Mouse (Mus musculus): ENCODE data around the gene Nfx1. TPM values are rescaled to one million over a fixed set of nuclear protein-coding genes. Genes with fewer than 3 reads are reported as not detected.

Nfx1 gene
- polyA plus RNA-seq, 1 experiment from 2014 or later, result 19.4 TPM

DNA sequence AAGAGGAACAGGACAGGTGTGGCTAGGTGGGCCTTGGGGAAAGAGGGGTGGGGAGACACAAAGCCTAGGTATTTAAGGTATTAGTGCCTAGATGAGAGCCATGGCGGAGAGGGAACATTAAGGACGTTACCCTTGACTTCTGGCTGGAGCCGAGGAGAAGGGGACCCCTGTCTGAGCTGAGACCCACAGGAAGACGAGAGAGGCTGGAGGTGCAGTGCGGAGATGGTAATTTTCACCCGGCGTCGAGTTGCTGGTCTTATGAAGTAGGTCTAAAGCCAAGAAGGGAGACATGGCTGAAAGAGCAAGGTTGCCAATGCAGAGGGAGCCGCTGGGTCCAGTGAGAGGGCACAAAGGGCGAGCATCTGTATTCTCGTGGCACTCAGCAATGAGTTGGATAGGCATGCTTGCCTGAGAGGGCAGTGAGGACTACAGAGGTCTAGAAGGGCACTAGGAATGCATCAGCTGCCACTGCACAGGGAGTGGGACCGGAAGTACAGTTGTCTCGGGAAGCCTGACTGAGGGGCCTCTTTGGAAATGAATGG is 75.6 kb downstream of the Nfx1 start:
- no peaks in the 10 kb centered on the region for H3K27me3 ChIP-seq (ENCODE audit: insufficient read depth, low read length)
- H3K4me2 ChIP-seq (ENCODE audit: low read depth, low read length), result no peak overlapping the region
- DNase-seq (no peak), ATAC-seq (no peak)
- TF ChIP-seq EP300 (IDR thresholded peaks at IDR 0.05; ENCODE audit: low read depth) (no peak), CTCF (IDR thresholded peaks at IDR 0.05; ENCODE audit: low read depth) (no peak)
- H3K36me3 ChIP-seq (replicated peaks; ENCODE audit: insufficient read depth, low read length), result no peaks in the 10 kb centered on the region
- no peak overlapping the region for H3K4me3 ChIP-seq (ENCODE audit: low read depth, low read length)
- no peak overlapping the region for H3K9ac ChIP-seq (replicated peaks)
- H3K9me3 ChIP-seq (ENCODE audit: low read length), result no peaks in the 10 kb centered on the region
- peaks cover 7% of the 10 kb centered on the region for H3K4me1 ChIP-seq (ENCODE audit: insufficient read depth)
- WGBS (ENCODE audit: insufficient replicate concordance), result 65% methylated on average over 13 of the region's 13 CpGs
- no peak overlapping the region for H3K27ac ChIP-seq (ENCODE audit: low read depth)

DNA sequence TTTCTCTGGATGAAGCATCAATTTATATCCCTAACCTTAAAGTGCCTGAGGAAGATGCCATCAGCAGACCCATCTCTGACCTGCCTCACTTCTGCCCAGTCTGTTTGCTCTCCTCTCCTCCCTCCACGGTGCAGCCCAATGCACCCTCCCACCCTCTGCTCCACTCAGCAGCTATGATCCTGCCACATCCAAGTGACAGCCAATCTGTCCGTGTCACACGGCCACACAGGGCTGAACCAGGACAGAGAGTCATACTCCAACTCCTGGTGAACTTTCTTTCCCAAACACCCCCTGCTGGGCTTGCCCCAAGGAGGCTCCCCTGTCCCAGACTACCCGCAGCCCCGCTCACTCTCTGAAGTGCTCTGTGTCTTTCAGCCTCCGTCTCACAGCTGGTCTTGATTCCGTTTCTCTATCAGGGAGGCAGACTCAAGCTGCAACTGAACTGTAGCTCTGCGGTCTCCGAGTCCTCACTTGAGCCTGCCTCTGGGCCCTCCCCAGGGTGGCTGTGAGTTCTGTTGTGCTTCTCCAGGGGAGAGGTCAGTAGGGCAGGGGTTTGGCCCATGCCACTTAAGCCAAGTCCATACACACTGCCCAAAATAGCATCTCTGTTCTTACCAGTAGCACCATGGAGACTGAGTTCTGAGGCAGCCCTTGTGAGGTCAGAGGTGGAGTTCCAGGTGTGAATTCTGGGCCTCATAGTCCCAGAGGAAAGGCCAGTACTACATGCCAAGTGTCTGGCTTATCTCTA is 77.0 kb downstream of the Nfx1 start, which contains the start of gene Aqp7:
TSS of gene Aqp7 (minus strand) at position 616 of the 748 bp plus-strand sequence.
- H3K4me1 ChIP-seq (ENCODE audit: insufficient read depth), result peaks cover 7% of the 10 kb centered on the region
- H3K9ac ChIP-seq (replicated peaks), result no peak within 1 kb of the TSS
- H3K9me3 ChIP-seq (ENCODE audit: low read length), result no peaks in the 10 kb centered on the region
- DNase-seq (peak; percentile 36), ATAC-seq (peak; percentile 83)
- no peak within 1 kb of the TSS for H3K27ac ChIP-seq (ENCODE audit: low read depth)
- no peaks in the 10 kb centered on the region for H3K36me3 ChIP-seq (replicated peaks; ENCODE audit: insufficient read depth, low read length)
- no peaks in the 10 kb centered on the region for H3K27me3 ChIP-seq (ENCODE audit: insufficient read depth, low read length)
- 60% methylated on average over 9 of the region's 9 CpGs for WGBS (ENCODE audit: insufficient replicate concordance)
- H3K4me2 ChIP-seq (ENCODE audit: low read depth, low read length), result no peak within 1 kb of the TSS
- no peak within 1 kb of the TSS for H3K4me3 ChIP-seq (ENCODE audit: low read depth, low read length)
- no peak for TF ChIP-seq EP300 (IDR thresholded peaks at IDR 0.05; ENCODE audit: low read depth)
- TF ChIP-seq CTCF (IDR thresholded peaks at IDR 0.05; ENCODE audit: low read depth), result no peak

DNA sequence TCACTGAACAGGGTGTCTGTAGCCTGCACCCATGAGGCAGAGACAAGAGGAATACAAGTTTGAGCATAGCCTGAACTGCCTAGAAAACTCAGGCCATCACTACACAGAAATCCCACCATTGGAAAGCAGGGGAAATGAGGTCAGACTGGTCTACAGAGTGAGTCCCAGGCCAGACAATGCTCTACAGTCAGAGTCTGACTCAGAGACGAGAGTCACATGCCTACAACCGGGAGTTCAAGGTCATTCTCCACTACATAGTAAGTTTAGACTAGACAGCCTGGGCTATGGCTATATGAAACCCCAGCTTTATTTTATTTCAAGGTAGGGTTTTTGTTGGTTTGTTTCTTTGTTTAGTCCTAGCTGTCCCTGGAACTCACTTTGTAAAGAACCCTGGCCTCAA is 78.2 kb downstream of the Nfx1 start:
- Histone ChIP-seq H3K27me3 (ENCODE audit: insufficient read depth, low read length) (no peaks in the 10 kb centered on the region), H3K9ac (replicated peaks) (no peak overlapping the region), H3K36me3 (replicated peaks; ENCODE audit: insufficient read depth, low read length) (no peaks in the 10 kb centered on the region), H3K4me1 (ENCODE audit: insufficient read depth) (peaks cover 7% of the 10 kb centered on the region), H3K27ac (ENCODE audit: low read depth) (no peak overlapping the region), H3K4me2 (ENCODE audit: low read depth, low read length) (no peak overlapping the region), H3K4me3 (ENCODE audit: low read depth, low read length) (no peak overlapping the region), H3K9me3 (ENCODE audit: low read length) (no peaks in the 10 kb centered on the region)
- no peak for TF ChIP-seq EP300 (IDR thresholded peaks at IDR 0.05; ENCODE audit: low read depth)
- no peak for TF ChIP-seq CTCF (IDR thresholded peaks at IDR 0.05; ENCODE audit: low read depth)
- ATAC-seq, result no peak
- WGBS (ENCODE audit: insufficient replicate concordance), result 50% methylated on average over 2 of the region's 2 CpGs
- no peak for DNase-seq

DNA sequence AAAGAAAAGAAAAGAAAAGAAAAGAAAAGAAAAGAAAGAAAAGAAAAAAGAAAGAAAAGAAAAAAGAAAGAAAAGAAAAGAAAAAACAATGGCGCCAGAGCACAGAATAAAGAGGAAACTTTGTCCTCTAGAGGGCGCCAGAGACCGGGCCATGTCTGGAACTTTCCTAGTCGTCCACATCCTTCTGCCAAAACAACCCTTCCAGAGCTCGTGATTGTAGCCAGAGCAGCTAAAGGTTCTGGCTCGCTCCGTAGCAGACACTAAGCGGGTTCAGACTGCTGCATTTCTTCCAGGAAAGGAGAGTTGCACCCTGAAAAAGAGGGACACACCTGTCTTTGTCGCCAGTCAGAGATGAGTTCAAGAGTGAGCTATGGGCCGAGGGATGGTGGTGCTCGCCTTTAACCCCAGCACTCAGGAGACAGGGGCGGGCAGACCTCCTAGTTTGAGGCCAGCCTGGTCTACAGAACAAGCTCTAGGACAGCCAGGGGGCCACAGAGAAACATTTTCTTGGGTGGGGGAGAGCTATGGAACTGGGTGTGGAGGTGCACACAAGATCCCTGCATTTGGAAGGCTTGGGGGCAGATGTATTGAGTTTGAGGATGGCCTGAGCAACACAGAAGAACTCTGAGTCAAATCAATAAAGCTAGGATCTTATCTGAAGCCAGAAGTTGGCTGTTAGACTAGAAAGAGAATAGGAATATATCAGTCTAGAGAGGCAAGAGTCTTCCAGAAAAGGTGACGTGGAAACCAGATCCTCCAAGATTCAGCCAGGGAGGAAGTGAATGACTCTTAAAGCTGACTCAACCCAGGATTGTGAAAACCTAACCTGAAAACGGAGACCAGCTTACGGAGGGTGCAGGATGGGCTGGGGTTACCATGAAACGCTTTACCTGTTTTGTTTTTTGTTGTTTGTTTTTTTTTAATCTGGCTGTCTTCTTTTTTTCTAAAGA is 80.3 kb downstream of the Nfx1 start:
- TF ChIP-seq EP300 (IDR thresholded peaks at IDR 0.05; ENCODE audit: low read depth) (0 out of 2 replicates have a peak, but pooled peaks have one; percentile 8), CTCF (IDR thresholded peaks at IDR 0.05; ENCODE audit: low read depth) (peak; percentile 94)
- no peaks in the 10 kb centered on the region for H3K36me3 ChIP-seq (replicated peaks; ENCODE audit: insufficient read depth, low read length)
- ATAC-seq (peak; percentile 54), DNase-seq (peak; percentile 88)
- no peaks in the 10 kb centered on the region for H3K27me3 ChIP-seq (ENCODE audit: insufficient read depth, low read length)
- no peak overlapping the region for H3K9ac ChIP-seq (replicated peaks)
- 32% methylated on average over 16 of the region's 16 CpGs for WGBS (ENCODE audit: insufficient replicate concordance)
- H3K4me1 ChIP-seq (ENCODE audit: insufficient read depth), result peaks cover 3% of the 10 kb centered on the region; the same call in 1 of the 2 replicates
- peak overlapping the region; percentile 35; the same call in 1 of the 2 replicates for H3K4me2 ChIP-seq (ENCODE audit: low read depth, low read length)
- H3K4me3 ChIP-seq (ENCODE audit: low read depth, low read length), result no peak overlapping the region
- H3K27ac ChIP-seq (ENCODE audit: low read depth), result no peak overlapping the region
- no peaks in the 10 kb centered on the region for H3K9me3 ChIP-seq (ENCODE audit: low read length)

DNA sequence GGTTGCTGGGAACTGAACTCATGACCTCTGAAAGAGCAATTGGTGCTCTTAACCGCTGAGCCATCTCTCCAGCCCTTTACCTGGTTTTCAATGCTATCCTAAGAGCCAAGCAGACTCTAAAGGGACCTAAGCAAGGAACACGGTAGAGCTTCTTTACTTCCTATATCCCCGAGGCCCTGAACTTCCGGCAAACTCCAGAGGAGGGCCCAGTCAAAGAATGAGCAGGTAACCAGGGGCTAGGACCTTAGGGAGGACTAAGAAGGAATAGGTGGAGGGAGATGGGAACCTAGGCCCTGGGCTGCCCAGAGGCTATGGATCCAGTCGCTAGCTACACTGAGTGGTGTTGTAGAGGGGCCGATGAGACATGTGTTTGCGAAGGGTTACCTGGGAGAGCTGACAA is 81.1 kb downstream of the Nfx1 start:
- no peak overlapping the region for H3K27ac ChIP-seq (ENCODE audit: low read depth)
- 87% methylated on average over 7 of the region's 7 CpGs for WGBS (ENCODE audit: insufficient replicate concordance)
- no peak for TF ChIP-seq EP300 (IDR thresholded peaks at IDR 0.05; ENCODE audit: low read depth)
- no peak for TF ChIP-seq CTCF (IDR thresholded peaks at IDR 0.05; ENCODE audit: low read depth)

More for the DNA sequence above, 81.1 kb downstream of the Nfx1 start:
- no peaks in the 10 kb centered on the region for H3K27me3 ChIP-seq (ENCODE audit: insufficient read depth, low read length)
- DNase-seq (no peak), ATAC-seq (no peak)
- no peak overlapping the region for H3K4me3 ChIP-seq (ENCODE audit: low read depth, low read length)
- no peaks in the 10 kb centered on the region for H3K9me3 ChIP-seq (ENCODE audit: low read length)
- H3K9ac ChIP-seq (replicated peaks), result no peak overlapping the region
- H3K36me3 ChIP-seq (replicated peaks; ENCODE audit: insufficient read depth, low read length), result no peaks in the 10 kb centered on the region
- H3K4me1 ChIP-seq (ENCODE audit: insufficient read depth), result peaks cover 3% of the 10 kb centered on the region; the same call in 1 of the 2 replicates
- H3K4me2 ChIP-seq (ENCODE audit: low read depth, low read length), result no peak overlapping the region
